Mouse (Mus musculus): ENCODE data around the gene Noa1. TPM values are rescaled to one million over a fixed set of nuclear protein-coding genes. Genes with fewer than 3 reads are reported as not detected.

Gene Noa1
- total and polyA plus RNA-seq, 2 experiments from 2014 or later = 16.3 to 33.3 TPM

- no peak overlapping the region for H3K9ac ChIP-seq (replicated peaks; ENCODE audit: low read length)
- no peak overlapping the region for H3K4me3 ChIP-seq (ENCODE audit: low read length)
- no peak for ATAC-seq
- no peaks in the 10 kb centered on the region for H3K9me3 ChIP-seq (ENCODE audit: low read length)
- no peak for TF ChIP-seq CTCF (IDR thresholded peaks at IDR 0.05; ENCODE audit: low read depth)
- H3K4me2 ChIP-seq (ENCODE audit: low read depth, low read length) = no peak overlapping the region
- H3K27ac ChIP-seq = no peak overlapping the region
- no peak for DNase-seq (ENCODE audit: low spot score)
- WGBS = over 99% methylated on average over 4 of the region's 4 CpGs
- peaks cover 6% of the 10 kb centered on the region; the same call in 1 of the 2 replicates for H3K4me1 ChIP-seq (ENCODE audit: insufficient read depth, low read length)
- peaks cover 17% of the 10 kb centered on the region for H3K36me3 ChIP-seq (ENCODE audit: insufficient read depth, low read length)
- H3K27me3 ChIP-seq (ENCODE audit: insufficient read depth, low read length) = no peaks in the 10 kb centered on the region
Measured at GRCm38 (mm10) chr5:77314206-77314605, 4.3 kb upstream of the Noa1 start.

- Histone ChIP-seq H3K9me3 (ENCODE audit: low read length) (no peaks in the 10 kb centered on the region), H3K27ac (peak overlapping the region; percentile 94), H3K4me1 (ENCODE audit: insufficient read depth, low read length) (peaks cover 19% of the 10 kb centered on the region), H3K4me3 (ENCODE audit: low read length) (peak overlapping the region; percentile 91), H3K27me3 (ENCODE audit: insufficient read depth, low read length) (no peaks in the 10 kb centered on the region), H3K36me3 (ENCODE audit: insufficient read depth, low read length) (peaks cover 14% of the 10 kb centered on the region), H3K9ac (replicated peaks; ENCODE audit: low read length) (peak overlapping the region; percentile 94), H3K4me2 (ENCODE audit: low read depth, low read length) (peak overlapping the region; percentile 99)
- ATAC-seq (no peak; the same call in 1 of the 2 replicates), DNase-seq (ENCODE audit: low spot score) (peak; percentile 48)
- WGBS = under 1% methylated on average over 75 of the region's 76 CpGs
- TF ChIP-seq CTCF (IDR thresholded peaks at IDR 0.05; ENCODE audit: low read depth) = no peak
Measured at GRCm38 (mm10) chr5:77309051-77309906, 605 bp downstream of the Noa1 start.

GRCm38 (mm10) chr5:77307821-77308553 is 1.9 kb downstream of the Noa1 start:
- peaks cover 19% of the 10 kb centered on the region for H3K4me1 ChIP-seq (ENCODE audit: insufficient read depth, low read length)
- no peaks in the 10 kb centered on the region for H3K27me3 ChIP-seq (ENCODE audit: insufficient read depth, low read length)
- H3K9me3 ChIP-seq (ENCODE audit: low read length) = no peaks in the 10 kb centered on the region
- peak overlapping the region; percentile 99 for H3K4me2 ChIP-seq (ENCODE audit: low read depth, low read length)
- H3K9ac ChIP-seq (replicated peaks; ENCODE audit: low read length) = peak overlapping the region; percentile 94; the same call in 1 of the 2 replicates
- H3K27ac ChIP-seq = no peak overlapping the region
- ATAC-seq (no peak), DNase-seq (ENCODE audit: low spot score) (no peak)
- no peak for TF ChIP-seq CTCF (IDR thresholded peaks at IDR 0.05; ENCODE audit: low read depth)
- peaks cover 14% of the 10 kb centered on the region for H3K36me3 ChIP-seq (ENCODE audit: insufficient read depth, low read length)
- peak overlapping the region; percentile 91 for H3K4me3 ChIP-seq (ENCODE audit: low read length)
- 77% methylated on average over 5 of the region's 5 CpGs for WGBS

- Histone ChIP-seq H3K9ac (replicated peaks; ENCODE audit: low read length) (no peak overlapping the region), H3K27ac (no peak overlapping the region), H3K9me3 (ENCODE audit: low read length) (no peaks in the 10 kb centered on the region), H3K4me3 (ENCODE audit: low read length) (no peak overlapping the region), H3K36me3 (ENCODE audit: insufficient read depth, low read length) (peaks cover 19% of the 10 kb centered on the region), H3K27me3 (ENCODE audit: insufficient read depth, low read length) (no peaks in the 10 kb centered on the region), H3K4me2 (ENCODE audit: low read depth, low read length) (no peak overlapping the region), H3K4me1 (ENCODE audit: insufficient read depth, low read length) (no peaks in the 10 kb centered on the region)
- ATAC-seq (no peak), DNase-seq (ENCODE audit: low spot score) (no peak)
- no peak for TF ChIP-seq CTCF (IDR thresholded peaks at IDR 0.05; ENCODE audit: low read depth)
- WGBS = 94% methylated on average over 6 of the region's 6 CpGs
Measured at GRCm38 (mm10) chr5:77301296-77301903, 8.5 kb downstream of the Noa1 start.

GRCm38 (mm10) chr5:77299486-77299885 is 10.4 kb downstream of the Noa1 start:
- Histone ChIP-seq H3K27ac (no peak overlapping the region), H3K4me2 (ENCODE audit: low read depth, low read length) (no peak overlapping the region), H3K4me1 (ENCODE audit: insufficient read depth, low read length) (no peaks in the 10 kb centered on the region), H3K4me3 (ENCODE audit: low read length) (no peak overlapping the region), H3K9ac (replicated peaks; ENCODE audit: low read length) (no peak overlapping the region), H3K36me3 (ENCODE audit: insufficient read depth, low read length) (peaks cover 20% of the 10 kb centered on the region), H3K9me3 (ENCODE audit: low read length) (no peaks in the 10 kb centered on the region), H3K27me3 (ENCODE audit: insufficient read depth, low read length) (no peaks in the 10 kb centered on the region)
- no peak for DNase-seq (ENCODE audit: low spot score)
- no peak for TF ChIP-seq CTCF (IDR thresholded peaks at IDR 0.05; ENCODE audit: low read depth)
- 92% methylated on average over 2 of the region's 2 CpGs for WGBS
- ATAC-seq = no peak

- Histone ChIP-seq H3K36me3 (ENCODE audit: insufficient read depth, low read length) (peaks cover 18% of the 10 kb centered on the region), H3K4me2 (ENCODE audit: low read depth, low read length) (no peak overlapping the region), H3K4me3 (ENCODE audit: low read length) (no peak overlapping the region), H3K27ac (no peak overlapping the region), H3K4me1 (ENCODE audit: insufficient read depth, low read length) (no peaks in the 10 kb centered on the region), H3K27me3 (ENCODE audit: insufficient read depth, low read length) (no peaks in the 10 kb centered on the region), H3K9ac (replicated peaks; ENCODE audit: low read length) (no peak overlapping the region), H3K9me3 (ENCODE audit: low read length) (no peaks in the 10 kb centered on the region)
- DNase-seq (ENCODE audit: low spot score) (no peak), ATAC-seq (no peak)
- TF ChIP-seq CTCF (IDR thresholded peaks at IDR 0.05; ENCODE audit: low read depth) = no peak
- WGBS = 92% methylated on average over 7 of the region's 7 CpGs
Measured at GRCm38 (mm10) chr5:77292803-77293522, 16.9 kb downstream of the Noa1 start.
